Mouse (Mus musculus) liver, postnatal 0 days (tissue): ENCODE data around the gene Slc7a11. TPM values are rescaled to one million over a fixed set of nuclear protein-coding genes. Genes with fewer than 3 reads are reported as not detected.

Experiments
- ATAC-seq: fragments of 200-750 bp; cut with Nextera tagmentation; 2 replicates; pipeline ENCODE4 v1.8.0; 2017; ENCODE audit warnings: mild to moderate bottlenecking, moderate library complexity
- DNase-seq: peaks from one replicate; pipeline ENCODE4 v3.0.0-alpha.2; 2016
- H3K27ac ChIP-seq: fragments of 300-500 bp; sonication (generic); 2 replicates; pipeline ENCODE4 v1.5.1; 2014; ENCODE audit warnings: antibody characterized with exemption, moderate library complexity, mild to moderate bottlenecking, low read depth
- H3K27me3 ChIP-seq: fragments of 300-500 bp; sonication (generic); 2 replicates; pipeline ENCODE4 v1.6.1; 2014; ENCODE audit warnings: low read length, control low read depth, mixed read lengths; ENCODE audit not compliant: insufficient read depth
- H3K36me3 ChIP-seq: fragments of 300-500 bp; sonication (generic); replicated peaks from 2 replicates; pipeline ENCODE4 v1.6.1; 2014; ENCODE audit warnings: mild to moderate bottlenecking, control low read depth, low read length, moderate library complexity, mixed read lengths; ENCODE audit not compliant: insufficient read depth
- H3K4me1 ChIP-seq: fragments of 300-500 bp; sonication (generic); 2 replicates; pipeline ENCODE4 v1.6.1; 2014; ENCODE audit warnings: antibody characterized with exemption, mild to moderate bottlenecking, control low read depth; ENCODE audit not compliant: insufficient read depth
- H3K4me2 ChIP-seq: fragments of 300-500 bp; sonication (generic); 2 replicates; pipeline ENCODE4 v1.6.1; 2014; ENCODE audit warnings: low read depth, mild to moderate bottlenecking, low read length, moderate library complexity, mixed read lengths
- H3K4me3 ChIP-seq: fragments of 300-500 bp; sonication (generic); 2 replicates; pipeline ENCODE4 v1.5.1; 2014; ENCODE audit warnings: low read depth, low read length
- H3K9ac ChIP-seq: fragments of 300-500 bp; sonication (generic); replicated peaks from 2 replicates; pipeline ENCODE4 v1.6.1; 2014; ENCODE audit warnings: mild to moderate bottlenecking, moderate library complexity
- H3K9me3 ChIP-seq: fragments of 300-500 bp; sonication (generic); 2 replicates; pipeline ENCODE4 v1.6.1; 2016; ENCODE audit warnings: mild to moderate bottlenecking, control low read depth, low read length, mixed read lengths
- CTCF ChIP-seq: sonication (generic); IDR thresholded peaks from 2 replicates; pipeline ENCODE4 v1.5.1; 2016; ENCODE audit warnings: antibody characterized with exemption, low read depth
- EP300 ChIP-seq: IDR thresholded peaks from 2 replicates; pipeline ENCODE4 v1.6.1; 2016; ENCODE audit warnings: antibody characterized with exemption, low read depth, mild to moderate bottlenecking
- WGBS: fragments of 180-500 bp; shearing (Covaris S2); extraction: QIAGEN DNeasy Blood & Tissue Kit; methylation state at CpG from one replicate; pipeline ENCODE4 v1.1.7; 2014; ENCODE audit not compliant: insufficient replicate concordance; 5-methylcytosine and 5-hydroxymethylcytosine counted together
- polyA plus RNA-seq: library from polyadenylated mRNA; unstranded; fragments of >200 nt; fragmentation: Nextera tagmentation; extraction: Ambion mirVana; gene quantifications from 2 replicates; pipeline ENCODE4 v1.2.1, GENCODE M21; 2015

The Slc7a11 gene
- polyA plus RNA-seq, 1 experiment from 2014 or later = 0.14 TPM

DNA sequence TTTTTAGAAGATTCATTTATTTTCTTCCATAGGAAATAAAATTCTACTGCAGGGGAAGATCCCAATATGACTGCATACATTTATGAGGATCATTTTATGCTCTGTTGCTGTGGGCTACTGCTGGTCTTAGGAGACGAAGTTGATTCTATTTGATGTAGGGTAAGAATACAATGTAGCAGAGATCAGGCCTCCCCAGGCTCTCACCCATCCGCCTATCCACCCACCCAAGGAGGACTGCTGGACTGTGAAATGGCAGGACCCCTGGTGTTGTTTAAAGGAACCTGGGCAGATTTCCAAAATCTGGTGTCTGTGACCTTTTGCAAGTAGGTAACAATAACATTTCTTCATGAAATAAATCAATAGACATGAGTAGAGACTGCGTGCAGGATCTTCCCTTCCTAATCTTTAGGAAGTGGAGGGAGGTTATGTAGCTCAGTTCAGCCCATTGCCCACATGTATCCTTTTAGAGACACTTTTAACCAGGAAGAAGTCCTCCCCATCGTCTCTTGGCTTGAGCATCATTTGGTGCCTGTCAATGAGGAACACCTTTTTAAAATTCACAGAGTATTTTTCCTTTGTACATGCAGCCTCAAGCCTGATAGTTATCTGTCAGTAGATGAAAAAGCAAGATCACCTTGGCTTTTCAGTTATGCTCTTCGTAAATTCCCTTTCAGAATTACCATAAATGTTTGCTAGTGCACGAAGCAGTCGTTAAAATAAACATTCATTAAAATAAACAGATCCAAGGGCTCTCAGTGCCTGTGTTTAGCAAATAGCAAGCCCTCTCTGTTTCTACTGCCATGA lies 576.1 kb downstream of the Slc7a11 start:
- DNase-seq (no peak), ATAC-seq (no peak)
- Histone ChIP-seq H3K9ac (no peak overlapping the region), H3K27ac (no peak overlapping the region), H3K4me3 (no peak overlapping the region), H3K4me2 (no peak overlapping the region), H3K4me1 (no peaks in the 10 kb centered on the region), H3K36me3 (no peaks in the 10 kb centered on the region), H3K9me3 (no peaks in the 10 kb centered on the region), H3K27me3 (no peaks in the 10 kb centered on the region)
- TF ChIP-seq EP300 (no peak), CTCF (no peak)
- WGBS = 53% methylated on average over 7 of the region's 7 CpGs

DNA sequence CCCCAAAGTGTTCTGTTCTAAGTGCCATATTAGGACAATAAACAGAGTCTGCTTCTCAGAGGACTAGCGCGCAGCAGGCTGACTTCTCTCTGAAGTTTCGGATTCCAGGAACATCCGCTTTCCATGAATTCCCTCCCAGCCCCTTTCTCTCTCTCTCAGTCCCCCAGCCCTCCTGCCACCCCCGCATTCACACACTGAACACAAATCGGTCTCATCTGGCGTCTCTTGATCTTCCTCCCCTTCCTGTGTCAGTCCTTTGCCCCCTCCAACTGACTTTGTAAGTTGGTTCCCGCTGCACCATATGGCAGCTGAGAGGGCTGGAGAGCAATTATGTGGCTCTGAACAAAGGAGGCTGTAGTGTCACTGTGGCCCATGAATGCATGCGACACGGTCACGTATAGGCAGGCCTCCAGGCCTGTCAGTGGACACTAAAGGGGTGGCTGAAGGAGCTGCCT lies 577.3 kb downstream of the Slc7a11 start:
- H3K27ac ChIP-seq = no peak overlapping the region
- ATAC-seq = no peak
- no peaks in the 10 kb centered on the region for H3K36me3 ChIP-seq
- no peak overlapping the region for H3K4me3 ChIP-seq
- no peaks in the 10 kb centered on the region for H3K27me3 ChIP-seq
- no peaks in the 10 kb centered on the region for H3K9me3 ChIP-seq
- H3K4me2 ChIP-seq = no peak overlapping the region
- no peak for DNase-seq
- TF ChIP-seq EP300 (no peak), CTCF (no peak)
- H3K4me1 ChIP-seq = no peaks in the 10 kb centered on the region
- 56% methylated on average over 11 of the region's 11 CpGs for WGBS
- H3K9ac ChIP-seq = no peak overlapping the region

DNA sequence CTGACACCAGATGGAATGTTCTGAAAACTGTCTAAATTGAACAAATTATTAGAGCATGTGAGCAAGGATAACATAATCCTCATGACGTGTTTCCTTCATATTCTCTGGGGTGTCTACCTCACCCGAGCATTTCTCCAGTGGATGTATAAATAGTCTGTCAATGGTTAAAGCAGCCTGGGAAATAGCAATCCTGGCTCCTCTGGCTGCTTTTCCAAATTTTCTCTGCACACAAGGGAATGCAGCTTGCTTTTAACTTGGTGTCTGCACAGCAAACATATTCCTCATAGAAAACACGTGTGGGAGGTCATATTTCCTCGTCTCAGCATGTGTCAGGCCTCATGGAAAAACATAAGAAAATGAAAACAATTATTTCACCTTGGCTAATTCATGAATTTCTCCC lies 586.6 kb downstream of the Slc7a11 start:
- H3K36me3 ChIP-seq = no peaks in the 10 kb centered on the region
- ATAC-seq (no peak), DNase-seq (no peak)
- H3K4me2 ChIP-seq = no peak overlapping the region
- no peaks in the 10 kb centered on the region for H3K4me1 ChIP-seq
- no peaks in the 10 kb centered on the region for H3K27me3 ChIP-seq
- 56% methylated on average over 4 of the region's 4 CpGs for WGBS
- H3K27ac ChIP-seq = no peak overlapping the region
- TF ChIP-seq CTCF = no peak
- no peak for TF ChIP-seq EP300
- H3K9ac ChIP-seq = no peak overlapping the region
- H3K9me3 ChIP-seq = no peaks in the 10 kb centered on the region
- no peak overlapping the region for H3K4me3 ChIP-seq

DNA sequence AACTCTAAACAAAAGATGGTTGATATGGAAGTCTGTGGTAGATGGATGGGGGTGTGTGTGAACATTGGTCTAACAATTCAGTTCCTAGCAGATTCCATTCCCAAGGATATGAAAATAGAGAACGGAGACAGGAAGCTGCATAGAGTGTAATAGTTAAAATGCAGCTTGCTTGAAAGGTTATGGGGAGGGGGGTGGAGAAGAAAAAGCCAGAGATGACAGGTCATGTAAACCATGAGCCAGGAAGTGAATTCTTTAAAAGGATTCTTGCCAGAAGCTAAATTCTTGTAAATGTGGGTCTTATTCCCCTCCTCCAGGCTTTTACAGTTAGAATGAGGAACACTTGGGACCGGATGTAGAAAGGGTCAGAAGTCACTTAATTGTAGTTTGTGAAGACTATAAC lies 589.1 kb downstream of the Slc7a11 start:
- H3K36me3 ChIP-seq = no peaks in the 10 kb centered on the region
- DNase-seq = no peak
- WGBS = 60% methylated on average over 2 of the region's 2 CpGs
- H3K4me2 ChIP-seq = no peak overlapping the region
- ATAC-seq = no peak
- no peak overlapping the region for H3K27ac ChIP-seq
- no peaks in the 10 kb centered on the region for H3K4me1 ChIP-seq
- H3K4me3 ChIP-seq = no peak overlapping the region
- no peaks in the 10 kb centered on the region for H3K9me3 ChIP-seq
- no peak for TF ChIP-seq EP300
- no peak for TF ChIP-seq CTCF
- no peak overlapping the region for H3K9ac ChIP-seq
- no peaks in the 10 kb centered on the region for H3K27me3 ChIP-seq

DNA sequence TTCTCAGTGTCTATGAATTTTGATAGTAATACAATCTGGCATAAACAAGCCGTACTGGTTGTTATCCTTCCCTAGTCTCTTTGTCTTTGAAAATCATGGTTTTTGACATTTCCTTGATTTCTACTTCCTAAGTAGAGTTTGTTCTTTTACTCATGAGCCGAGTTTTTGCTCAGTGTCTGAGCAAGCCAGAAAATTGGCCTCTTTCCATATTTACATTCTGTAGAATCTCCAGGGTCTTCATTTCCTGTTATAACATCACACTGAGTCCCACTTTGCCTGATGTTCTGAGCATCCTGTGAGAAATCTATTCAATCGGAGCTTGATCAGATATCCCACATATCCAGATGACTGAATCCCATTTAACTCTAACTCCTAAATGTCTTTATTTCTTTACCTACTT lies 600.4 kb downstream of the Slc7a11 start:
- Histone ChIP-seq H3K36me3 (no peaks in the 10 kb centered on the region), H3K4me1 (no peaks in the 10 kb centered on the region), H3K9me3 (no peaks in the 10 kb centered on the region), H3K4me3 (no peak overlapping the region), H3K9ac (no peak overlapping the region), H3K4me2 (no peak overlapping the region), H3K27ac (no peak overlapping the region), H3K27me3 (no peaks in the 10 kb centered on the region)
- no peak for ATAC-seq
- 69% methylated on average over 3 of the region's 3 CpGs for WGBS
- DNase-seq = no peak
- TF ChIP-seq EP300 (no peak), CTCF (no peak)
